Mouse (Mus musculus) testis, adult 2 months (tissue): ENCODE measurements at regions not wholly inside any gene's neighbourhood (a gene's known extent, or its start where the extent isn't known, plus 50 kb on each side); places are given as distances from the start of the nearest gene placed in this dataset.

Experiments
- CTCF ChIP-seq: fragments of 200-500 bp; IDR thresholded peaks from 2 replicates; pipeline ENCODE4 v1.5.1; 2012; ENCODE audit warnings: low read depth, mild to moderate bottlenecking, inconsistent platforms, low read length, moderate library complexity; ENCODE audit not compliant: control insufficient read depth, insufficient read depth, insufficient replicate concordance
- POLR2A ChIP-seq: fragments of 200-500 bp; IDR thresholded peaks from 2 replicates; pipeline ENCODE4 v1.6.1; 2012; ENCODE audit warnings: low read depth, mild to moderate bottlenecking, inconsistent platforms, low read length, moderate library complexity; ENCODE audit not compliant: control insufficient read depth

DNA sequence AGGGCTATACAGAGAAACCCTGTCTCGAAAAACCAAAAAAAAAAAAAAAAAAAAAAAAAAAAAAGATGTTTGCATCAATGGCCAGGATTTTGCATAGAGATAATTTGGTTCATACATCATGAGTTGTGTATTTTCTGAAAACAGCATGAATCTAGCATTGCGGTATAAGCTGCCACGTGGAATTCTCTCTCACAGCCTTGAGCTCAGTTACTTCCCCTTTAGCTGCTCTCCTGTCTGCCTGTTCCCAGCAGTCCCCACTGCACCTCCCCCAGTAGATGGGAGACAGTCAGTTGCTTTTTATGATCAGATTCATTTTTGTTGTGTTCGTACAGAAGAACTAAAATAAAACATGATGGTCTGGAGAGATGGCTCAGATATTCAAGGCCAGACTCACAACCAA lies 170.7 kb downstream of the Gja1 start:
- TF ChIP-seq CTCF (no peak), POLR2A (no peak)
